Mouse (Mus musculus) cerebellum, adult 18-20 months (tissue): ENCODE results near the gene Pnck.

Source experiments
- DNase-seq, 2 experiments: peaks; one replicate each; pipeline ENCODE4 v3.0.0; 2021

Gene Pnck

GRCm38 (mm10) chrX:73659575-73660283, at the start of gene Pnck:
TSS of gene Pnck (minus strand) at chrX:73660117.
- peak; percentile 27 to 53 for DNase-seq

- DNase-seq, result no peak
Measured at GRCm38 (mm10) chrX:73700472-73700871, 40.6 kb upstream of the Pnck start.

GRCm38 (mm10) chrX:73690917-73691629, 31.2 kb upstream of the Pnck start:
- peak; percentile 66 for DNase-seq

GRCm38 (mm10) chrX:73685629-73686028, 25.7 kb upstream of the Pnck start:
- peak; percentile 39 to 54 for DNase-seq

GRCm38 (mm10) chrX:73684978-73685377, 25.1 kb upstream of the Pnck start:
- DNase-seq, result no peak

GRCm38 (mm10) chrX:73684156-73684555, 24.2 kb upstream of the Pnck start:
- DNase-seq, result no peak

- DNase-seq, result no peak
Measured at GRCm38 (mm10) chrX:73676668-73677067, 16.8 kb upstream of the Pnck start.

- DNase-seq, result no peak
Measured at GRCm38 (mm10) chrX:73675231-73675630, 15.3 kb upstream of the Pnck start.

- peak; percentile 46 to 50 for DNase-seq
Measured at GRCm38 (mm10) chrX:73673968-73674661, 14.2 kb upstream of the Pnck start.

GRCm38 (mm10) chrX:73673619-73673967, 13.7 kb upstream of the Pnck start:
- DNase-seq, result no peak

- DNase-seq, result peak; percentile 69 to 81
Measured at GRCm38 (mm10) chrX:73672879-73673618, 13.1 kb upstream of the Pnck start, which contains the start of gene Slc6a8. TSS of gene Slc6a8 (plus strand) at chrX:73673150.

GRCm38 (mm10) chrX:73672031-73672431, 12.1 kb upstream of the Pnck start:
- DNase-seq, result peak; percentile 70 to 71

GRCm38 (mm10) chrX:73663143-73663542, 3.2 kb upstream of the Pnck start:
- DNase-seq, result no peak

- no peak for DNase-seq
Measured at GRCm38 (mm10) chrX:73660284-73660665, 358 bp upstream of the Pnck start.

- no peak for DNase-seq
Measured at GRCm38 (mm10) chrX:73658936-73659574, 862 bp downstream of the Pnck start.

GRCm38 (mm10) chrX:73658391-73658790, 1.5 kb downstream of the Pnck start:
- DNase-seq, result no peak

- no peak for DNase-seq
Measured at GRCm38 (mm10) chrX:73655529-73655928, 4.4 kb downstream of the Pnck start.

- DNase-seq, result peak; percentile 59 to 79
Measured at GRCm38 (mm10) chrX:73654177-73654576, 5.7 kb downstream of the Pnck start.

GRCm38 (mm10) chrX:73653392-73653791, 6.5 kb downstream of the Pnck start:
- no peak for DNase-seq

GRCm38 (mm10) chrX:73650869-73651268, 9.0 kb downstream of the Pnck start:
- no peak for DNase-seq

- no peak for DNase-seq
Measured at GRCm38 (mm10) chrX:73645121-73645520, 14.8 kb downstream of the Pnck start.

GRCm38 (mm10) chrX:73639901-73640469, 19.9 kb downstream of the Pnck start:
- DNase-seq, result no peak
